Mouse (Mus musculus) thymus, adult 2 months (tissue): ENCODE measurements around the gene Rnf31.

Experiments used
- CTCF ChIP-seq: fragments of 200-500 bp; IDR thresholded peaks from 2 replicates; pipeline ENCODE4 v1.5.1; 2012; ENCODE audit warnings: mild to moderate bottlenecking, control low read depth, low read length, moderate library complexity, borderline replicate concordance; ENCODE audit not compliant: control insufficient read depth, poor library complexity, insufficient read depth; ENCODE audit errors: extremely low read depth
- POLR2A ChIP-seq: fragments of 200-500 bp; IDR thresholded peaks from 2 replicates; pipeline ENCODE4 v1.6.1; 2012; ENCODE audit warnings: mild to moderate bottlenecking, low read length, control low read depth, moderate library complexity; ENCODE audit not compliant: control insufficient read depth, poor library complexity, insufficient read depth; ENCODE audit errors: extremely low read depth

GRCm38 (mm10) chr14:55554635-55555034 lies 36.9 kb upstream of the Rnf31 start:
- no peak for TF ChIP-seq POLR2A
- TF ChIP-seq CTCF = no peak
